Mouse (Mus musculus) hindbrain, postnatal 0 days (tissue): ENCODE data around the gene St3gal5. TPM values are rescaled to one million over a fixed set of nuclear protein-coding genes. Genes with fewer than 3 reads are reported as not detected.

Experiments
- ATAC-seq: fragments of 200-750 bp; cut with Nextera tagmentation; 2 replicates; pipeline ENCODE4 v1.8.0; 2017; ENCODE audit warnings: mild to moderate bottlenecking, moderate TSS enrichment, moderate library complexity
- DNase-seq: peaks from one replicate; pipeline ENCODE4 v3.0.0-alpha.2; 2015; ENCODE audit warnings: low spot score
- H3K27ac ChIP-seq: fragments of 300-500 bp; sonication (generic); 2 replicates; pipeline ENCODE4 v1.5.1; 2014; ENCODE audit warnings: mild to moderate bottlenecking
- H3K27me3 ChIP-seq: fragments of 300-500 bp; sonication (generic); 2 replicates; pipeline ENCODE4 v1.6.1; 2014; ENCODE audit warnings: low read length, mixed read lengths; ENCODE audit not compliant: insufficient read depth
- H3K36me3 ChIP-seq: fragments of 300-500 bp; sonication (generic); 2 replicates; pipeline ENCODE4 v1.6.1; 2014; ENCODE audit warnings: low read length, mixed read lengths; ENCODE audit not compliant: insufficient read depth
- H3K4me1 ChIP-seq: fragments of 300-500 bp; sonication (generic); 2 replicates; pipeline ENCODE4 v1.6.1; 2014; ENCODE audit warnings: antibody characterized with exemption, low read length, mixed read lengths; ENCODE audit not compliant: insufficient read depth
- H3K4me2 ChIP-seq: fragments of 300-500 bp; sonication (generic); 2 replicates; pipeline ENCODE4 v1.6.1; 2014; ENCODE audit warnings: low read depth, mild to moderate bottlenecking, low read length, moderate library complexity, mixed read lengths
- H3K4me3 ChIP-seq: fragments of 300-500 bp; sonication (generic); 2 replicates; pipeline ENCODE4 v1.5.1; 2014; ENCODE audit warnings: low read length
- H3K9ac ChIP-seq: fragments of 300-500 bp; sonication (generic); replicated peaks from 2 replicates; pipeline ENCODE4 v1.6.1; 2014; ENCODE audit warnings: mild to moderate bottlenecking, low read length, moderate library complexity, mixed read lengths
- H3K9me3 ChIP-seq: fragments of 300-500 bp; sonication (generic); 2 replicates; pipeline ENCODE4 v1.6.1; 2016; ENCODE audit warnings: low read length, mixed read lengths
- CTCF ChIP-seq: IDR thresholded peaks from 2 replicates; pipeline ENCODE4 v1.5.1; 2016; ENCODE audit warnings: antibody characterized with exemption, control low read depth, low read depth
- WGBS: fragments of 180-500 bp; shearing (Covaris S2); extraction: QIAGEN DNeasy Blood & Tissue Kit; methylation state at CpG from one replicate; pipeline ENCODE4 v1.1.7; 2014; 5-methylcytosine and 5-hydroxymethylcytosine counted together
- polyA plus RNA-seq: library from polyadenylated mRNA; unstranded; fragments of >200 nt; fragmentation: Nextera tagmentation; extraction: Ambion mirVana; gene quantifications from 2 replicates; pipeline ENCODE4 v1.2.1, GENCODE M21; 2015
- total RNA-seq: library from RNA; depleted of rRNA; stranded (reverse); fragments of >200 nt; gene quantifications from 2 replicates; pipeline ENCODE4 v1.2.3, GENCODE M21; 2014

St3gal5 gene
- total and polyA plus RNA-seq, 2 experiments from 2014 or later, result 23.5 to 59.8 TPM

DNA sequence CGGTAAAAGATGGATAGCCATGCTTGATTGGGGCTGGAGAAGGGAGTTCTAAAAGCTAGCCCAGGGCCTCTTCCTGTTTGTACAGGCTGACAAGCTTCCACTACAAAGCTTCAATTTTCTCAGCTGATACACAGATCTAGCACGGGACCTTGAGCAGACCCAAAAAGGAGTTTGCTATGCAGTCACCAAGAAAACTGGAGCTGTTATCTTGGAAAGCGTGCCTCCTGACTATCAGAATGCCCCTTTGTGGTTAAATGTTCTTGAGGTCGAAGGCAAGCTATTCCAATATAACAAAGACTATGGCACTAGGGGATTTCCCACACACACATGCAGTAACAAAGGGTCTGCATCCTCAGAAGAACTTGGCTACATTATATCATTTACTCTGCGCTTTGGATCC is 1.2 kb upstream of the St3gal5 start:
- Histone ChIP-seq H3K9ac (no peak overlapping the region), H3K9me3 (no peaks in the 10 kb centered on the region), H3K27me3 (no peaks in the 10 kb centered on the region), H3K27ac (no peak overlapping the region), H3K4me1 (peaks cover 12% of the 10 kb centered on the region), H3K4me2 (no peak overlapping the region), H3K36me3 (no peaks in the 10 kb centered on the region), H3K4me3 (no peak overlapping the region)
- ATAC-seq, result no peak
- no peak for DNase-seq
- TF ChIP-seq CTCF, result no peak
- whole genome bisulfite sequencing, result 76% methylated on average over 5 of the region's 5 CpGs

DNA sequence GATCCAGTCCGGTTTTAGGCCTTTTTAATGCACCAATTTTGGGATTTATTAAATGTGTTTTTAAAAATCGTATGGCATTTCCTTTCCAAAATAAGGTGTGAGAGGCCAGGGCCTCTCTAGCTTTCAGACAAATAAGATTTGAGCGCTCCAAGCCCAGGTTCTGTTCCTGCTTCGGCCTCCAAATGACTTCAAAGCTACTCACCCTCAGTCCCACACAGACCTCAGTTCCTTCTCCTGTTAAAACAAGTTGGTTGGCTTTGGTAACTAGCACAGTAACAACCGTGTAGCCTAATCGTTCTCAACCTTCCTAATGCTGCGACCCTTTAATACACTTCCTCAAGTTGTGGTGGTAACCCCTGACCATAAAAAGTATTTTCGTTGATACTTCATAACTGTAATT is 723 bp upstream of the St3gal5 start:
- peaks cover 12% of the 10 kb centered on the region for H3K4me1 ChIP-seq
- ATAC-seq (no peak), DNase-seq (no peak)
- no peak overlapping the region for H3K27ac ChIP-seq
- 53% methylated on average over 8 of the region's 8 CpGs for WGBS
- no peak for TF ChIP-seq CTCF
- no peaks in the 10 kb centered on the region for H3K27me3 ChIP-seq
- H3K9ac ChIP-seq, result peak overlapping the region; percentile 90; the same call in 1 of the 2 replicates
- no peaks in the 10 kb centered on the region for H3K9me3 ChIP-seq
- H3K36me3 ChIP-seq, result no peaks in the 10 kb centered on the region
- peak overlapping the region; percentile 84 for H3K4me2 ChIP-seq
- peak overlapping the region; percentile 92 for H3K4me3 ChIP-seq

DNA sequence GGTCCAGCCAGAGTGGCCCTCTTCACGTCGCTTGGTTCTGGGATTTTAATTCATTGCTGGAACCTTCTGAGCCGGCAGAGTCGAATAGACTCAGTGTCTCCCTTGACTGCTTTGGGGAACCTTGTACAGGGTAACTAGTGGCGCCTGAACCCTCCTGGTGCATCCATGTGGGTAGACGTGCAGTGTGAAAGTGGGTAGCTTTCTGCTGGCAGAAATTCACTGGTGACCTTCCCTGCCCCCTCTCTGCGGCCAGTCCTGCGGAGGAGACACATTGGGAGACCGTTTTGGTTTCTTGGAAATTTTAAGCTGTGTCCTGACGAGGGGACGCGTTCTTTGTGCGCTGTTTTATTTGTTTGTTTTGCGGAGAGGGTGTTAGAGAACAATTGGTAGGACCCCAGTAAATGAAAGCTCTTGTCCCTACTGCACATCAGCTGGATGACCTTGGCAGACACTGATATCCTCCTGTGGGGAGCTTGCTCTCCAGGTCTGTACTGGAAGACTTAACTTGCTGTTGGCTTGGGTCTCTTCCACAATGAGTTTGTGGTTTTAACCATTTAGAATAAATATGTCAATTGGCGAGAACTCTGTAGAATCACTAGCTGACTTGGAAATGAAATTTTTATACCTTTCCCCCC is 746 bp downstream of the St3gal5 start:
- H3K4me1 ChIP-seq, result peaks cover 12% of the 10 kb centered on the region
- peak overlapping the region; percentile 84 for H3K4me2 ChIP-seq
- ATAC-seq, result peak; percentile 31; the same call in 1 of the 2 replicates

DNA sequence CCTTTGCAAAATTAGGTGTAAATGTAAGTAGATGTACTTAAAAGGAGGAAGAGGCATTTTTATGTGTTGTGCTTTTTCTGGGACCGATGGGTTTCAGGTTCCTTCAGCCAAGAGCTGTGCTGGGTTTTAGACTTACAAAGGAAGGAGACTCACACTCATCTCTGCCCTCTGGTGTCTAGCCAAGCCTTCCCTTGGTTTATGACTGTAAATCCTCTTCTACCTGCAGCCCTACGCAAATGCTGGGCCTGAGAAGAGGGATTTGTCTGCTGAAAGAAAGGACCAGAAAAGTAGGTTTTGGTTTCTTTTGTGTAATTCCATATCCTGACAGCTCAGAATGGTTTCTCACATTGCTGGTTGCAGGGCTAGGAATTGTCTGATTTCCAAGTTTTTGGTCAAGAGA is 1.3 kb downstream of the St3gal5 start:
- ATAC-seq (no peak), DNase-seq (peak; percentile 63)
- 11% methylated on average over 2 of the region's 2 CpGs for WGBS
- H3K27me3 ChIP-seq, result no peaks in the 10 kb centered on the region
- peak overlapping the region; percentile 92 for H3K4me3 ChIP-seq
- H3K36me3 ChIP-seq, result no peaks in the 10 kb centered on the region
- TF ChIP-seq CTCF, result peak; percentile 52
- no peaks in the 10 kb centered on the region for H3K9me3 ChIP-seq
- peak overlapping the region; percentile 84 for H3K4me2 ChIP-seq
- H3K4me1 ChIP-seq, result peaks cover 12% of the 10 kb centered on the region
- H3K27ac ChIP-seq, result peak overlapping the region; percentile 5; the same call in 1 of the 2 replicates
- H3K9ac ChIP-seq, result peak overlapping the region; percentile 90

More for the DNA sequence above, 746 bp downstream of the St3gal5 start:
- Histone ChIP-seq H3K27me3 (no peaks in the 10 kb centered on the region), H3K9ac (peak overlapping the region; percentile 90), H3K36me3 (no peaks in the 10 kb centered on the region), H3K4me3 (peak overlapping the region; percentile 92), H3K27ac (peak overlapping the region; percentile 86), H3K9me3 (no peaks in the 10 kb centered on the region)
- WGBS, result 4% methylated on average over 15 of the region's 15 CpGs
- DNase-seq, result peak; percentile 23
- TF ChIP-seq CTCF, result no peak; the same call in 1 of the 2 replicates

DNA sequence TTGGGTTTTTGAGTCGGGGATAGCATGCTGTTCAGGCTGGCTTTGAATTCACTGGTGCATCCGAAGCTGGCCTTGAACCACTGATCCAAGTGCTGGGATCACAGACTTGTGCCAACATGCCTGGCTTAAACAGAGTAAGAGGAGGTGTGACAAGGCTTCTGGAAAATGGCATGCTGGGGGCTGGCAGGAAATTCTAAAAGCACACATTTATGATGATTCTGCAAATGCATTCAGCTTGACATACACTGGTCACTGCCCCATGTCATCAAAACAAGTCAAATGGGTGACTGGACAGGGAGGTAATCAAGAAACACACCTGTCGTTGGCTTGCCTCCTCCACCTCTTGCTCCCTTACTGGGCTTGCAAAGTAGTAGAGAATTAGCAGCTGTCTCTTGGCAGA is 1.9 kb downstream of the St3gal5 start:
- no peaks in the 10 kb centered on the region for H3K27me3 ChIP-seq
- peak overlapping the region; percentile 90 for H3K9ac ChIP-seq
- peak overlapping the region; percentile 5; the same call in 1 of the 2 replicates for H3K27ac ChIP-seq
- no peaks in the 10 kb centered on the region for H3K9me3 ChIP-seq
- H3K4me3 ChIP-seq, result peak overlapping the region; percentile 92
- H3K36me3 ChIP-seq, result no peaks in the 10 kb centered on the region
- WGBS, result 62% methylated on average over 3 of the region's 3 CpGs
- TF ChIP-seq CTCF, result no peak
- ATAC-seq, result no peak
- no peak for DNase-seq
- H3K4me1 ChIP-seq, result peaks cover 12% of the 10 kb centered on the region
- peak overlapping the region; percentile 84 for H3K4me2 ChIP-seq

- 59% methylated on average over 5 of the region's 5 CpGs for WGBS
- TF ChIP-seq CTCF, result no peak
- no peaks in the 10 kb centered on the region for H3K36me3 ChIP-seq
- H3K9me3 ChIP-seq, result no peaks in the 10 kb centered on the region
- H3K4me1 ChIP-seq, result peaks cover 12% of the 10 kb centered on the region
- H3K27me3 ChIP-seq, result no peaks in the 10 kb centered on the region
- no peak overlapping the region for H3K27ac ChIP-seq
- DNase-seq (no peak), ATAC-seq (no peak)
- H3K9ac ChIP-seq, result no peak overlapping the region
- H3K4me3 ChIP-seq, result no peak overlapping the region
- no peak overlapping the region for H3K4me2 ChIP-seq
These were observed 2.8 kb downstream of the St3gal5 start for GRCm38 (mm10) chr6:72100171-72100570.

- DNase-seq, result no peak
- no peaks in the 10 kb centered on the region for H3K27me3 ChIP-seq
- H3K36me3 ChIP-seq, result no peaks in the 10 kb centered on the region
- no peak for TF ChIP-seq CTCF
- H3K9ac ChIP-seq, result no peak overlapping the region
- peaks cover 12% of the 10 kb centered on the region for H3K4me1 ChIP-seq
- no peak overlapping the region for H3K4me3 ChIP-seq
- H3K4me2 ChIP-seq, result no peak overlapping the region
- no peak overlapping the region for H3K27ac ChIP-seq
- no peaks in the 10 kb centered on the region for H3K9me3 ChIP-seq
- no peak for ATAC-seq
- 83% methylated on average over 8 of the region's 8 CpGs for WGBS
These were observed 3.5 kb downstream of the St3gal5 start for GRCm38 (mm10) chr6:72100939-72101338.
